Mouse (Mus musculus) forebrain, embryonic 11.5 days (tissue): ENCODE results near the gene D430019H16Rik. TPM values are rescaled to one million over a fixed set of nuclear protein-coding genes. Genes with fewer than 3 reads are reported as not detected.

Experiments
- ATAC-seq: fragments of 200-750 bp; cut with Nextera tagmentation; replicated peaks from 2 replicates; pipeline ENCODE4 v1.8.0; 2017; ENCODE audit warnings: moderate TSS enrichment; ENCODE audit not compliant: low FRiP score
- DNase-seq: peaks from one replicate; pipeline ENCODE4 v3.0.0-alpha.2; 2017; ENCODE audit warnings: low spot score
- H3K27ac ChIP-seq: fragments of 300-500 bp; sonication (generic); 2 replicates; pipeline ENCODE4 v1.5.1; 2014; ENCODE audit warnings: low read depth, low read length
- H3K27me3 ChIP-seq: fragments of 300-500 bp; sonication (generic); 2 replicates; pipeline ENCODE4 v1.6.1; 2014; ENCODE audit warnings: mild to moderate bottlenecking, low read length, mixed read lengths; ENCODE audit not compliant: control insufficient read depth, insufficient read depth
- H3K36me3 ChIP-seq: fragments of 300-500 bp; sonication (generic); 2 replicates; pipeline ENCODE4 v1.6.1; 2014; ENCODE audit warnings: mild to moderate bottlenecking, low read length, moderate library complexity, mixed read lengths; ENCODE audit not compliant: control insufficient read depth, insufficient read depth
- H3K4me1 ChIP-seq: fragments of 300-500 bp; sonication (generic); replicated peaks from 2 replicates; pipeline ENCODE4 v1.6.1; 2014; ENCODE audit warnings: low read length, mixed read lengths; ENCODE audit not compliant: control insufficient read depth, insufficient read depth
- H3K4me2 ChIP-seq: fragments of 300-500 bp; sonication (generic); 2 replicates; pipeline ENCODE4 v1.6.1; 2014; ENCODE audit warnings: low read depth, mild to moderate bottlenecking, low read length, moderate library complexity, mixed read lengths; ENCODE audit not compliant: severe bottlenecking
- H3K4me3 ChIP-seq: fragments of 300-500 bp; sonication (generic); 2 replicates; pipeline ENCODE4 v1.5.1; 2014; ENCODE audit warnings: low read depth, low read length
- H3K9ac ChIP-seq: fragments of 300-500 bp; sonication (generic); 2 replicates; pipeline ENCODE4 v1.6.1; 2014; ENCODE audit warnings: low read length
- H3K9me3 ChIP-seq: fragments of 300-500 bp; sonication (generic); 2 replicates; pipeline ENCODE4 v1.6.1; 2016; ENCODE audit warnings: low read length, mixed read lengths; ENCODE audit not compliant: control insufficient read depth
- WGBS: fragments of 180-500 bp; shearing (Covaris S2); extraction: QIAGEN DNeasy Blood & Tissue Kit; methylation state at CpG from one replicate; pipeline ENCODE4 v1.1.7; 2014; 5-methylcytosine and 5-hydroxymethylcytosine counted together
- polyA plus RNA-seq: library from polyadenylated mRNA; unstranded; fragments of >200 nt; fragmentation: Nextera tagmentation; extraction: Ambion mirVana; gene quantifications from 2 replicates; pipeline ENCODE4 v1.2.1, GENCODE M21; 2014

Gene D430019H16Rik
- polyA plus RNA-seq, 1 experiment from 2014 or later, result 5.3 TPM

GRCm38 (mm10) chr12:105535968-105536760 is 82.5 kb downstream of the D430019H16Rik start:
- no peak for DNase-seq
- no peaks in the 10 kb centered on the region for H3K9me3 ChIP-seq
- no peak overlapping the region for H3K4me2 ChIP-seq
- ATAC-seq, result no peak
- WGBS, result 82% methylated on average over 13 of the region's 13 CpGs
- no peak overlapping the region for H3K27ac ChIP-seq
- no peak overlapping the region for H3K4me3 ChIP-seq
- H3K9ac ChIP-seq, result no peak overlapping the region
- no peaks in the 10 kb centered on the region for H3K27me3 ChIP-seq
- no peaks in the 10 kb centered on the region for H3K4me1 ChIP-seq
- no peaks in the 10 kb centered on the region for H3K36me3 ChIP-seq

GRCm38 (mm10) chr12:105537162-105537561 is 83.5 kb downstream of the D430019H16Rik start:
- DNase-seq, result no peak
- no peaks in the 10 kb centered on the region for H3K36me3 ChIP-seq
- H3K4me2 ChIP-seq, result no peak overlapping the region
- H3K27me3 ChIP-seq, result no peaks in the 10 kb centered on the region
- no peaks in the 10 kb centered on the region for H3K4me1 ChIP-seq
- WGBS, result 81% methylated on average over 5 of the region's 5 CpGs
- no peak overlapping the region for H3K4me3 ChIP-seq
- no peaks in the 10 kb centered on the region for H3K9me3 ChIP-seq
- no peak overlapping the region for H3K27ac ChIP-seq
- H3K9ac ChIP-seq, result no peak overlapping the region
- ATAC-seq, result no peak

- Histone ChIP-seq H3K9ac (no peak overlapping the region), H3K27ac (no peak overlapping the region), H3K27me3 (no peaks in the 10 kb centered on the region), H3K4me1 (no peaks in the 10 kb centered on the region), H3K4me2 (no peak overlapping the region), H3K36me3 (no peaks in the 10 kb centered on the region), H3K4me3 (no peak overlapping the region), H3K9me3 (no peaks in the 10 kb centered on the region)
- 93% methylated on average over 10 of the region's 10 CpGs for WGBS
- ATAC-seq, result no peak
- no peak for DNase-seq
Measured at GRCm38 (mm10) chr12:105539649-105540048, 86.0 kb downstream of the D430019H16Rik start.

- DNase-seq, result no peak
- 81% methylated on average over 12 of the region's 12 CpGs for WGBS
- ATAC-seq, result no peak
Measured at GRCm38 (mm10) chr12:105541590-105542402, 88.1 kb downstream of the D430019H16Rik start.

GRCm38 (mm10) chr12:105542513-105542912 is 88.9 kb downstream of the D430019H16Rik start:
- Histone ChIP-seq H3K27ac (no peak overlapping the region), H3K36me3 (no peaks in the 10 kb centered on the region), H3K4me3 (no peak overlapping the region), H3K27me3 (no peaks in the 10 kb centered on the region), H3K4me1 (no peaks in the 10 kb centered on the region; the same call in 1 of the 2 replicates), H3K9me3 (no peaks in the 10 kb centered on the region), H3K4me2 (no peak overlapping the region), H3K9ac (no peak overlapping the region)
- WGBS, result 88% methylated on average over 3 of the region's 3 CpGs
- ATAC-seq (no peak), DNase-seq (no peak)

More at GRCm38 (mm10) chr12:105541590-105542402, 88.1 kb downstream of the D430019H16Rik start:
- H3K27me3 ChIP-seq, result no peaks in the 10 kb centered on the region
- no peak overlapping the region for H3K4me3 ChIP-seq
- H3K4me1 ChIP-seq, result no peaks in the 10 kb centered on the region; the same call in 1 of the 2 replicates
- H3K27ac ChIP-seq, result no peak overlapping the region
- no peaks in the 10 kb centered on the region for H3K9me3 ChIP-seq
- no peak overlapping the region for H3K9ac ChIP-seq
- no peak overlapping the region for H3K4me2 ChIP-seq
- H3K36me3 ChIP-seq, result no peaks in the 10 kb centered on the region

Other genes starting within 250 kb of the D430019H16Rik start
- gene Tcl1, start 231.1 kb upstream of the D430019H16Rik start, polyA plus RNA-seq, result not detected in 2 replicates
- 0.65 and 0.91 TPM in 2 replicates for gene Tunar, start 120.0 kb upstream of the D430019H16Rik start, polyA plus RNA-seq
- gene Bdkrb2, start 109.4 kb downstream of the D430019H16Rik start, polyA plus RNA-seq, result 0.11 and 0.39 TPM in 2 replicates
- gene Bdkrb1, start 149.2 kb downstream of the D430019H16Rik start, polyA plus RNA-seq, result not detected in 2 replicates
- 30.4 and 32.6 TPM in 2 replicates for gene Gskip, start 231.0 kb downstream of the D430019H16Rik start, polyA plus RNA-seq
- gene Atg2b, start 231.4 kb downstream of the D430019H16Rik start, polyA plus RNA-seq, result 15.2 and 18.2 TPM in 2 replicates